Mouse (Mus musculus) bone marrow macrophage, adult 2 months (primary cell): ENCODE measurements around the gene Amelx.

Experiments used
- CTCF ChIP-seq: IDR thresholded peaks from 2 replicates; pipeline ENCODE4 v1.5.1; 2012; ENCODE audit warnings: low read depth, mild to moderate bottlenecking, low read length, moderate library complexity
- POLR2A ChIP-seq: IDR thresholded peaks from 2 replicates; pipeline ENCODE4 v1.6.1; 2012; ENCODE audit warnings: mild to moderate bottlenecking, low read depth, low read length, borderline replicate concordance

DNA sequence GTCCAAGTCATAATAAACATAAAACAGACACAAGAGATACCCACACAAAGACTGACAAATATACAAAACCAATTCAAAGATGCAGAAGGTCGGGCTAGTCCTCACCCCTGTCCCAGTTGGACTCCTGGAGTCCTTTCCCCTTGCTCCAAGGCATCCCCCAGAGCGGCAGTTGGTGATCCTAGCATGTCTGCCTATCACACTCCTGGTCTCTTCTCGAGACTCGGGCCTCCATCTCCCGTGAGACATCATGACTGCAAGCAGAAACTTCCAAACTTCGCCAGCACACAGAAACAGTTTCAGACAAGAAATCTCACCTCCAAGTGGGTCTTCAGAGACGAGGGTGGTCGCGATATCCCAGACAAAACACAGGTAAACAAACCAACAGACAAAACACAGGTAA lies 46.5 kb downstream of the Amelx start:
- TF ChIP-seq CTCF (no peak), POLR2A (no peak)
